Mouse (Mus musculus) embryonic facial prominence, embryonic 12.5 days (tissue): Measurements from ENCODE around the gene Copz2. TPM values are rescaled to one million over a fixed set of nuclear protein-coding genes. Genes with fewer than 3 reads are reported as not detected.

ENCODE experiments used
- ATAC-seq: fragments of 200-750 bp; cut with Nextera tagmentation; 2 replicates; pipeline ENCODE4 v1.8.0; 2017; ENCODE audit not compliant: insufficient number of reproducible peaks, insufficient read depth, low FRiP score, low TSS enrichment
- H3K27ac ChIP-seq: fragments of 300-500 bp; sonication (generic); 2 replicates; pipeline ENCODE4 v1.5.1; 2016; ENCODE audit warnings: mild to moderate bottlenecking
- H3K27me3 ChIP-seq: fragments of 300-500 bp; sonication (generic); 2 replicates; pipeline ENCODE4 v1.6.1; 2016; ENCODE audit warnings: mild to moderate bottlenecking, moderate library complexity
- H3K36me3 ChIP-seq: fragments of 300-500 bp; sonication (generic); 2 replicates; pipeline ENCODE4 v1.6.1; 2016; ENCODE audit warnings: mild to moderate bottlenecking
- H3K4me1 ChIP-seq: fragments of 300-500 bp; sonication (generic); 2 replicates; pipeline ENCODE4 v1.6.1; 2016
- H3K4me2 ChIP-seq: fragments of 300-500 bp; sonication (generic); replicated peaks from 2 replicates; pipeline ENCODE4 v1.6.1; 2016; ENCODE audit warnings: mild to moderate bottlenecking, moderate library complexity
- H3K4me3 ChIP-seq: fragments of 300-500 bp; sonication (generic); 2 replicates; pipeline ENCODE4 v1.5.1; 2016; ENCODE audit warnings: mild to moderate bottlenecking
- H3K9ac ChIP-seq: fragments of 300-500 bp; sonication (generic); 2 replicates; pipeline ENCODE4 v1.6.1; 2016; ENCODE audit warnings: mild to moderate bottlenecking, moderate library complexity
- H3K9me3 ChIP-seq: fragments of 300-500 bp; sonication (generic); 2 replicates; pipeline ENCODE4 v1.6.1; 2016; ENCODE audit warnings: mild to moderate bottlenecking, moderate library complexity
- WGBS: fragments of 180-500 bp; shearing (Covaris S2); methylation state at CpG from one replicate; pipeline ENCODE4 v1.1.7; 2016; 5-methylcytosine and 5-hydroxymethylcytosine counted together
- polyA plus RNA-seq: library from polyadenylated mRNA; unstranded; fragments of >200 nt; fragmentation: Nextera tagmentation; extraction: Ambion mirVana; gene quantifications from 2 replicates; pipeline ENCODE4 v1.2.1, GENCODE M21; 2016

Gene Copz2
- polyA plus RNA-seq, 1 experiment from 2014 or later: 94.3 TPM

DNA sequence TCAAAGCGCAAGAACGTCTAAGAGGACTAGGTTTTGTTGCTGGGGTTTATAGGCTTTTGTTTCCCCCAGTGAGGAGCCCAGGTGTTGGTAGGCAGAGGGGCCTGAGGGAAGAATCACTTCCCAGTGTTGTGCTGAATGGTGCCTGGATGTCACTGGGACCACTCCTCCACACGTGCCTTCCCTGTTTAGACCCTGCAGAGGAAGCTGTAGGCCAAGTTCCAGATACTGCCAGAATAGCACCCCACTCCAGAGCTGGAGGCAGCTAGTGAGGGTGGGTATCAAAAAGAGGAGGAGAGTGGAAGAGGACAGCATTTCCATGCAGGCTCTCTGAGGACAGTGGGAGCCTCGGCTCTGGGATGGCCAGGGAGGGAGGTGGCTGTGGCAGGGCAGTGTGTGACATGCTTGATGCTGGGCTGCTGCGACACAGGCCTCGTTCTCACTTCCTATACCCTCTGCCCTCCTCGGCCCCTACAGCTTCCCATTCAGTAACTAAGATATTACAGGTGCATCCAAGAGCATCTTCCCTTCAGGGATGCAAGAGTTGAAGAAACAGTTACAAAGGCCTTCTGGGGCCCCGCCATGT, 31.5 kb upstream of the Copz2 start:
- ATAC-seq: no peak
- peaks cover 74% of the 10 kb centered on the region for H3K36me3 ChIP-seq
- WGBS: 88% methylated on average over 8 of the region's 8 CpGs

DNA sequence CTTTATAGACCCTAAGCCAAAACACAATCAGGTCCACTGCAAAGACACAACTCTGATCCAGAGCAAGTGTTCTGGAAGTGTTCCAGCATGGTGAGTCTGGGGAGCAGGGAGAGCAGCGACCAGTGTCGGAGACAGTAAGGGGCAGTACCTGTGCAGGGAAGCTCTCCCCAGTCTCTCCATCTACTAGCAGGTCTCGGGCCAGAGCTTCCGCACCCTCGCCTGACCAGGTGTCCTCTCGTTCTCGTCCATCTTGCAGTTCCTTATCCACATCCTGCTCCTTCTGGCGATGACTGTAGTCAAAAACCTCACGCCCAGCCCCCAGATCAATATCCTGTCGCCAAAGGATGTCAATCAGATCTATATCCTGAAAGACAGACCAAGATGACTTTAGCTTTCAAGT, 27.7 kb upstream of the Copz2 start:
- Histone ChIP-seq H3K9me3 (no peaks in the 10 kb centered on the region), H3K4me2 (no peak overlapping the region), H3K36me3 (peaks cover 62% of the 10 kb centered on the region), H3K27me3 (no peaks in the 10 kb centered on the region), H3K4me3 (no peak overlapping the region), H3K9ac (no peak overlapping the region), H3K4me1 (peaks cover 41% of the 10 kb centered on the region), H3K27ac (no peak overlapping the region)
- ATAC-seq: no peak
- 92% methylated on average over 10 of the region's 10 CpGs for WGBS

More for the DNA sequence above, 31.5 kb upstream of the Copz2 start:
- no peak overlapping the region for H3K4me2 ChIP-seq
- no peaks in the 10 kb centered on the region for H3K27me3 ChIP-seq
- no peak overlapping the region for H3K9ac ChIP-seq
- H3K27ac ChIP-seq: no peak overlapping the region
- H3K9me3 ChIP-seq: no peaks in the 10 kb centered on the region
- peaks cover 7% of the 10 kb centered on the region for H3K4me1 ChIP-seq
- no peak overlapping the region for H3K4me3 ChIP-seq

GRCm38 (mm10) chr11:96822675-96823470, 26.8 kb upstream of the Copz2 start:
- H3K36me3 ChIP-seq: peaks cover 62% of the 10 kb centered on the region
- peak overlapping the region; percentile 46 for H3K4me3 ChIP-seq
- peak overlapping the region; percentile 67; the same call in 1 of the 2 replicates for H3K9ac ChIP-seq
- H3K4me1 ChIP-seq: peaks cover 50% of the 10 kb centered on the region
- peak overlapping the region; percentile 90 for H3K27ac ChIP-seq
- 41% methylated on average over 4 of the region's 4 CpGs for WGBS
- no peaks in the 10 kb centered on the region for H3K9me3 ChIP-seq
- no peak for ATAC-seq
- peak overlapping the region; percentile 98 for H3K4me2 ChIP-seq
- H3K27me3 ChIP-seq: no peaks in the 10 kb centered on the region

- peak overlapping the region; percentile 90 for H3K27ac ChIP-seq
- H3K27me3 ChIP-seq: no peaks in the 10 kb centered on the region
- peak; percentile 43 for ATAC-seq
- H3K36me3 ChIP-seq: peaks cover 56% of the 10 kb centered on the region
- no peaks in the 10 kb centered on the region for H3K9me3 ChIP-seq
- peaks cover 56% of the 10 kb centered on the region for H3K4me1 ChIP-seq
- H3K4me2 ChIP-seq: peak overlapping the region; percentile 98
- WGBS: 6% methylated on average over 13 of the region's 13 CpGs
- H3K9ac ChIP-seq: peak overlapping the region; percentile 67
- H3K4me3 ChIP-seq: peak overlapping the region; percentile 46
Observed at GRCm38 (mm10) chr11:96823471-96823837, 26.2 kb upstream of the Copz2 start.

DNA sequence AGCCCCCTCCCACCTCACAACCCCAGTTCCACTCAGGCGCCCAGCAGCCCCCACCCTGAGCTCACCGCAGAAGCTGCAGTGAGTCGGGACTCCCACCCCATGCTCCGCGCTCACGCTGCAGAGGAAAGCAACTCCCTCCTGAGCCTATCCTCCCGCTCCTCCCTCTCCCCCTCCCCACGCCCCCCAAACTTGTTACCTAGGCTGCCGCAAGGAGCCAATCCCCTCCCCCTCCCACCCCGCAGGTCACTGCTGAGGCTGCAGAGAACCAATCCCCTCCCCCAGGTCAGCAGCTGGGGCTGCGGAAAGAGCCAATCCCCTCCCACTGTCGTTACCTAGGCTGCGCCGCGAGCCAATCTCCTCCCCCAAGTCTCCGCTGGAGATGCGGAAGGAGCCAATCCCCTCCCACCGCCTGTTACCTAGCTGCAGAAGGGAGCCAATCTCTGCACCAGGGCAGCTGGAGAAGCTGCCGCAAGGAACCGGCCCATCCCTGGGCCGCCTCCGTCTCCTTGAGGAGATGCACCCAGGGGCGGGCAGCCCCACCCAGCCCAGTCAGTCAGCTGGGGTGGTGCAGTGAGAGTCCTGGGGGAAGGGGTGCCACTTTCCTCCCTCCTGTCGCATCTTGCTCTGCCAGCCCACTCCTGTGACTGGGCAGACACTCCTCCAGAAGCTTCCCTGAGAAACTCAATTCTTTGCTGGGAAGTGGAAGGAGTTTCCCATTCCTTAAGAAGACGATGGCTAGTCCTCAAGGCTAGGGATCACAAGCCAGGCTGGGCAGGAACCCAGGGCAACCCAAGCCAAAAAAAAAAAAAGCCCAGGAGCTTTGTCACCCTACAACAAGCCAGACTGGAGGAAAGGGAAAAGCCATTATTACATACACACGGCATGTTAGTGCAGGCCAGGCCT, 25.5 kb upstream of the Copz2 start:
- no peaks in the 10 kb centered on the region for H3K27me3 ChIP-seq
- peak overlapping the region; percentile 90 for H3K27ac ChIP-seq
- 2% methylated on average over 21 of the region's 26 CpGs for WGBS
- H3K4me3 ChIP-seq: peak overlapping the region; percentile 46
- ATAC-seq: peak; percentile 91
- peaks cover 61% of the 10 kb centered on the region for H3K4me1 ChIP-seq
- H3K36me3 ChIP-seq: peaks cover 49% of the 10 kb centered on the region
- H3K9me3 ChIP-seq: no peaks in the 10 kb centered on the region
- H3K9ac ChIP-seq: peak overlapping the region; percentile 67
- H3K4me2 ChIP-seq: peak overlapping the region; percentile 98

GRCm38 (mm10) chr11:96824783-96825495, 24.7 kb upstream of the Copz2 start:
- H3K4me2 ChIP-seq: peak overlapping the region; percentile 98
- H3K27me3 ChIP-seq: no peaks in the 10 kb centered on the region
- no peaks in the 10 kb centered on the region for H3K9me3 ChIP-seq
- 45% methylated on average over 7 of the region's 7 CpGs for WGBS
- peak overlapping the region; percentile 16; the same call in 1 of the 2 replicates for H3K9ac ChIP-seq
- no peak overlapping the region for H3K4me3 ChIP-seq
- peak overlapping the region; percentile 90 for H3K27ac ChIP-seq
- peaks cover 61% of the 10 kb centered on the region for H3K4me1 ChIP-seq
- ATAC-seq: no peak
- H3K36me3 ChIP-seq: peaks cover 41% of the 10 kb centered on the region

GRCm38 (mm10) chr11:96826481-96826880, 23.2 kb upstream of the Copz2 start:
- Histone ChIP-seq H3K9me3 (no peaks in the 10 kb centered on the region), H3K27me3 (no peaks in the 10 kb centered on the region), H3K4me1 (peaks cover 65% of the 10 kb centered on the region), H3K36me3 (peaks cover 26% of the 10 kb centered on the region), H3K4me3 (0 out of 2 replicates have a peak overlapping the region, but pooled peaks have one; percentile 2), H3K4me2 (peak overlapping the region; percentile 31), H3K27ac (no peak overlapping the region), H3K9ac (no peak overlapping the region; the same call in 1 of the 2 replicates)
- no peak for ATAC-seq
- 83% methylated on average over 2 of the region's 2 CpGs for WGBS

DNA sequence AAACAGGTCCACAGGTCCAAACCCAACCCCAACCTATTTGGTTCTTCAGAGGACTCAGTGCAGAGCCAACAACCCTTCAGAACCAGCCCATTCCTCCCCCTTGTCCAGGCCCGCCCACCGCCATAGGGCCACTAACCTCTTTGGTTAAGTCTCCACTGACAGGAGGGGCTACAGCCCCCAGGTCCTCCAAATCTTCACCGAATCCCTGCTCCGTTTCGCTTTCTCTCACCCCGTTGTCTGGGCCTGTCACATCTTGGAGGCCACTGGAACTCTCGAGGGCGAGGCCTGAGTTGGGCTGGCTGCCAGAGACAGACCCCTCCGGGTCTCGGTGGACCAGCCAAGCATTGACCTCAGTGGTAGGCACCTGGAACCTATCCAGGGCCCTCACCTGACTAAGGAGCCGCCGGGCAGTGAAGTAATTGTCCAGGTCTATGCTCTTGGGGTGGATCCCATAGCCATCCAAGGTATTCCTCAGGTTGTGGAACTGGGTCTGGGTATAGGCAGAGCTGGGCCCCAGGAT, 22.5 kb upstream of the Copz2 start:
- Histone ChIP-seq H3K36me3 (peaks cover 19% of the 10 kb centered on the region), H3K4me3 (no peak overlapping the region), H3K9me3 (no peaks in the 10 kb centered on the region), H3K4me2 (peak overlapping the region; percentile 31; the same call in 1 of the 2 replicates), H3K27me3 (no peaks in the 10 kb centered on the region), H3K9ac (no peak overlapping the region), H3K4me1 (peaks cover 65% of the 10 kb centered on the region), H3K27ac (no peak overlapping the region)
- 89% methylated on average over 12 of the region's 12 CpGs for WGBS
- ATAC-seq: no peak

GRCm38 (mm10) chr11:96827917-96828316, 21.8 kb upstream of the Copz2 start:
- no peak overlapping the region for H3K4me3 ChIP-seq
- H3K36me3 ChIP-seq: peaks cover 17% of the 10 kb centered on the region
- H3K9me3 ChIP-seq: no peaks in the 10 kb centered on the region
- ATAC-seq: no peak
- peak overlapping the region; percentile 10; the same call in 1 of the 2 replicates for H3K4me2 ChIP-seq
- H3K4me1 ChIP-seq: peaks cover 61% of the 10 kb centered on the region
- no peaks in the 10 kb centered on the region for H3K27me3 ChIP-seq
- H3K9ac ChIP-seq: no peak overlapping the region
- no peak overlapping the region for H3K27ac ChIP-seq
- WGBS: 78% methylated on average over 9 of the region's 9 CpGs

DNA sequence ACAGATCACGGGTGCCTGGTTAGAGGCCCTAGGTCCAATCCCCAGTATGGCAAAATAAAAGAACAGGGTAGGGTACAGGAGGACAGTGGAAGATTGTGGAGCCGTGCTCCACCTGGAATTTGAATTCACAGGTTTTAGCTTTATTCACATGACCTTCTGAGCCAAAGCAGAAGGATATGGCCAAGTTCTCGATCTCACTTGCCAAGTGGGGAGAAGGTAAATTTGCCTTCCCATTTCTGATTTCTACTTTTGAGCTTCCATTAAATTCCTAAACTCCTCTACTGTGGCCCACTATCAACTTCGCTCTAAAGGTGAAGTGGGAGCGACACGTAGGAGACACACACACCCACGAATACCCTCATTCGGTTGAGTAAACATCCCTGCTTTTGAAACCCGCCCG, 20.8 kb upstream of the Copz2 start:
- Histone ChIP-seq H3K27ac (peak overlapping the region; percentile 97), H3K4me3 (peak overlapping the region; percentile 88), H3K4me1 (peaks cover 52% of the 10 kb centered on the region), H3K4me2 (peak overlapping the region; percentile 77), H3K9me3 (no peaks in the 10 kb centered on the region), H3K27me3 (no peaks in the 10 kb centered on the region), H3K9ac (peak overlapping the region; percentile 89), H3K36me3 (peaks cover 17% of the 10 kb centered on the region)
- 19% methylated on average over 10 of the region's 10 CpGs for WGBS
- no peak for ATAC-seq

DNA sequence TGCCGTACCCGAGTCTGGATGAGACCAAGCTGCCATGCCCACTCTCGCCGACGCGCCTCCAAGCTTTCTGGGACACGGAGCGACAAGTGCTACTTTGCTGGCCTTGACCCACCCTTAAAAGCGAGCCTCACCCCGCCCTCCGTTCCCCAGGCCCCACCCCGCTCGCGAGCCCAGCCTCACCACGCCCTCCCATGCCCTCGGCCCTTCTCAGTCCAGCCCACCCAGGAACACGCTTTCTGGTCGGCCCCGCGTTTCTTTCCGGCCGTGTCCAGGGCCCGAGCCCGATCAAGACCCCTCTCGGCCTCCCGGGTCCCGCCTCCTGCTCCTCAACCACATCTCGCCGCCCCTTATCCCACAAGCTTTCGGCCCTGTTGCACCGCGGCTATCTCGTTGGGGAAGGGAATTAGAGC, 20.3 kb upstream of the Copz2 start:
- WGBS: under 1% methylated on average over 32 of the region's 33 CpGs
- peak overlapping the region; percentile 77 for H3K4me2 ChIP-seq
- H3K27ac ChIP-seq: peak overlapping the region; percentile 97
- peak; percentile 24; the same call in 1 of the 2 replicates for ATAC-seq
- peaks cover 17% of the 10 kb centered on the region for H3K36me3 ChIP-seq
- peak overlapping the region; percentile 88 for H3K4me3 ChIP-seq
- no peaks in the 10 kb centered on the region for H3K27me3 ChIP-seq
- no peaks in the 10 kb centered on the region for H3K9me3 ChIP-seq
- H3K4me1 ChIP-seq: peaks cover 49% of the 10 kb centered on the region
- peak overlapping the region; percentile 89 for H3K9ac ChIP-seq
